Mouse (Mus musculus): ENCODE measurements around the gene Fam184b. TPM values are rescaled to one million over a fixed set of nuclear protein-coding genes. Genes with fewer than 3 reads are reported as not detected.

Fam184b gene
- total RNA-seq, 2 experiments from 2014 or later, result not detected

Other genes starting within 250 kb of the Fam184b start
- 143 and 172 TPM in 2 replicates for gene Qdpr, start 189.4 kb downstream of the Fam184b start, total RNA-seq (2014; fragmentation: Nextera tagmentation)
- 46.2 and 80.7 TPM in 2 replicates for gene Qdpr, start 189.4 kb downstream of the Fam184b start, total RNA-seq (2017)
- gene Clrn2, start 185.9 kb downstream of the Fam184b start, total RNA-seq (2014; fragmentation: Nextera tagmentation), result not detected in 2 replicates
- gene Clrn2, start 185.9 kb downstream of the Fam184b start, total RNA-seq (2017), result not detected in 2 replicates
- gene Lap3, start 146.2 kb downstream of the Fam184b start, total RNA-seq (2014; fragmentation: Nextera tagmentation), result 59.9 and 74.0 TPM in 2 replicates
- gene Lap3, start 146.2 kb downstream of the Fam184b start, total RNA-seq (2017), result 98.6 and 103 TPM in 2 replicates
- gene Med28, start 119.4 kb downstream of the Fam184b start, total RNA-seq (2014; fragmentation: Nextera tagmentation), result 72.6 and 96.1 TPM in 2 replicates
- gene Med28, start 119.4 kb downstream of the Fam184b start, total RNA-seq (2017), result 24.0 and 37.2 TPM in 2 replicates
- 53.1 and 57.7 TPM in 2 replicates for gene Ncapg, start 30.3 kb upstream of the Fam184b start, total RNA-seq (2014; fragmentation: Nextera tagmentation)
- gene Ncapg, start 30.3 kb upstream of the Fam184b start, total RNA-seq (2017), result 69.3 and 85.9 TPM in 2 replicates
- 17.4 and 28.8 TPM in 2 replicates for gene Lcorl, start 218.0 kb upstream of the Fam184b start, total RNA-seq (2014; fragmentation: Nextera tagmentation)
- 21.3 and 26.9 TPM in 2 replicates for gene Lcorl, start 218.0 kb upstream of the Fam184b start, total RNA-seq (2017)